Mouse (Mus musculus): ENCODE data around the gene Srprb.

Gene Srprb

GRCm38 (mm10) chr9:103146703-103147102, 55.2 kb downstream of the Srprb start:
- DNase-seq (ENCODE audit: low read depth, low spot score): no peak

- no peak for DNase-seq (ENCODE audit: low read depth, low spot score)
Observed at GRCm38 (mm10) chr9:103146257-103146656, 55.7 kb downstream of the Srprb start.

DNA sequence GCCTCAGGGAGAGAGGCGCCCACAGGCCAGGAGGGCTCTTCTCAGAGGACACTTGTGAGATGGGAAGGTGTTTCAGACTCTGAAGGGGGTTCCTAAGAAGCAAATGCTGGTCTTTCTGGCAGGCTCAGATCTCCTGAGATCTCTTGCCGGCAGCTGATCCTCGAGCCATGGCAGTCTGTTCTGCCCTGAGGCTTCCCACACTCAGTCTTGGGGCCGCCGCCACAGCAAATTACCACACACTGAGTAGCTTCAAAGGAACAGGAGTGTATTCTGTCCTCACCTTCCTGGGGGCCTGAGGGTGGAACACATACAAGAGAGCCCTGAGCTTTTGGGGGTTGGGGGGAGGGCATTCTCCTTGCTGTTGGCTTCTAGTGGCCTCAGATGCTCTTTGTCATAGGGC, 56.6 kb downstream of the Srprb start:
- DNase-seq (ENCODE audit: low read depth, low spot score): no peak

DNA sequence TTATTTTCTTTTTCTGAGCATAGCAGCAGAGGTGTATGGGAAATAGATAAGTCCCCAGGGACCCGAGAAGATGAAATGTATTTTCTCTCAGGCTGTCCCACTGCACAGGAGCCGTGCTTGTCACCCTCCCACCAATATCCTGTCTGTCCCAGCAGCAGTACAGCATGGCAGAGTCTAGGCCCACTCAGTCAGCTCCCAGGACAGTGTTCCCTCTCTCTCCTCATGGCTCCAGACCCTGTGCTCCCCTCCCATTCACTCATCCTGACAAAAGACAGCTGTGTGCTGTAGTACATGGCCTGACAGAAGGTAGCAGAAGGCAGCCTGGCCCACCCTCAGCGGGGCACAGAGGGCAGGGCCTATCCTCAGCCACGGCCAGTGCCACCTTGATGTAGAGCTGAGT, 58.1 kb downstream of the Srprb start:
- DNase-seq (ENCODE audit: low read depth, low spot score): no peak

DNA sequence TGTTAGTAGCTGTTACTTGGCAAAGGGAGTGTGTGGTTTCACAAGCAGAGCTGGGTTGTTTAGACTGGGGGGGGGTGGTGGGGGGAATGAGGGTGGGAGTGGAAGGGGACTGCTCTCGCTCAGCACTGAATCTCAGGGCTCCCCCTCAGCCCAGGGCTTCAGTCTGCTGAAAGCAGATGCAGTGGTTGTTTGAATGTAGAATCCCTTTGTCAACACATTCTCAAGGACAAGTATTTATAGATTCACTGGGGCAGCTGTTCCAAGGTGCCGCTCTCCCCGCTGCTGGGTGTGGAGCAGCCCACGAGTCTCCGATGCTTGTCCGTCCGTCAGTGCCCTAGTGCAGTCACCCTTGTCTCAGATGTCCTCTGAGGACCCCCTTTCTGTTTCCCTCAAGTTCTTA, 60.7 kb downstream of the Srprb start:
- no peak for DNase-seq (ENCODE audit: low read depth, low spot score)

DNA sequence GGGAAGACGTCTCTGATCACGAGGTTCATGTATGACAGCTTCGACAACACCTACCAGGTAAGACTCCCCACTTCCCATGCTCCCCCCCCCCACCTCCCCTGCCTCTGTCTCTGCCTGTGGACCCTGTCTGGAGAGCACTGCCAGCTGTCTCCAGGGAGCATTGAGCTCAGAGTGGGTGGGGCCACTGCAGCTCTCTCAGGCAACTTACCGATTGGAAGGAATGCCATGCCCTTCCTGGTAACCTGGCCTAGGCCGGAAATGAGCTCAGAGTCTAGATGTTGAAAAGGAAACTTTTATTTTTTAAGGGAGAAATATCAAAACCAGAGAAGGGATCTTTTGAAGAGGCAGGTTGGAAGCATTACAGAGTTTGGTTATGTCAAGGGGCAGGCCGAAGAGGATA, 61.6 kb downstream of the Srprb start:
- DNase-seq (ENCODE audit: low read depth, low spot score): no peak

DNA sequence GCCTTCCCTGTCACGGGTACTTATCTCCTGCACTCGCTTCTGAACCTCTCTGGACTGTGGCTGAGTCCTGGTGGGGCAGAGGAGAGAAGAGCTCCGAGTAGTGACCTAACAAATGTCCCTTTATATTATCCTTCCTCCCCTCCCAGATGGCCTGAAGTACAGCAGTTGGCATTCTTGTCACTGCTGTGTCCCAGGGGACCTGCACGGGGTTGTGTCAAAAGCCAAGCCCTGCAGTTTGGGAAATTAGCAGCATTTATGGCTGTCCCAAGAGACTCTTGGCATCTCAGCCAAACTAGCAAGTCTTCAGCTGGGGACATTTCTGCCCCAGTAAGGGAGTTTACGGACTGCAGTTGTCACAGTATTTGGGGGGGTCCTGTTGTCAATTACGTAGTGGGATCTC, 62.5 kb downstream of the Srprb start:
- DNase-seq (ENCODE audit: low read depth, low spot score): no peak
